Mouse (Mus musculus) cerebellum, adult 9-10 months (tissue): ENCODE measurements around the gene Whrn.

Experiments used
- DNase-seq: peaks from one replicate; pipeline ENCODE4 v3.0.0; 2022

Gene Whrn

DNA sequence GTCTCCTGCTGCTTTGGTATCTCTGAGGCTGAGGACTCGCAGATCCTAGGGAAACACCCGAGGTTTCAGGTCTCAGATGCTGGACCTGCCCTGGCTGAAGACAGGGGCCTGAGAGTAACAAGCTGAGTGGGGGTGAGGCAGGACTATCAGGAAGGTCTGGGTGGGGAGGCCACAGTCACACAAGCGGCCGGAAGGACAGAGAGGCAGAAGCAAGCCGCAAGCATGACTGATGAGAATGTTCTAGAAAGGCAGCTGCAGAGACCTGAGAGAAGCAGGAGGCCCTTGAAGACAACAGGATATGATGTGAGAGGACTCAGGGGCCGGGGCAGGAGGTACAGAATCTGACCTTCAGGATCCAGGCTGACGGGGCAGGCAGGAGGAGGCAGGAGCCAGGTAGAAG is 91.6 kb downstream of the Whrn start:
- DNase-seq = no peak

DNA sequence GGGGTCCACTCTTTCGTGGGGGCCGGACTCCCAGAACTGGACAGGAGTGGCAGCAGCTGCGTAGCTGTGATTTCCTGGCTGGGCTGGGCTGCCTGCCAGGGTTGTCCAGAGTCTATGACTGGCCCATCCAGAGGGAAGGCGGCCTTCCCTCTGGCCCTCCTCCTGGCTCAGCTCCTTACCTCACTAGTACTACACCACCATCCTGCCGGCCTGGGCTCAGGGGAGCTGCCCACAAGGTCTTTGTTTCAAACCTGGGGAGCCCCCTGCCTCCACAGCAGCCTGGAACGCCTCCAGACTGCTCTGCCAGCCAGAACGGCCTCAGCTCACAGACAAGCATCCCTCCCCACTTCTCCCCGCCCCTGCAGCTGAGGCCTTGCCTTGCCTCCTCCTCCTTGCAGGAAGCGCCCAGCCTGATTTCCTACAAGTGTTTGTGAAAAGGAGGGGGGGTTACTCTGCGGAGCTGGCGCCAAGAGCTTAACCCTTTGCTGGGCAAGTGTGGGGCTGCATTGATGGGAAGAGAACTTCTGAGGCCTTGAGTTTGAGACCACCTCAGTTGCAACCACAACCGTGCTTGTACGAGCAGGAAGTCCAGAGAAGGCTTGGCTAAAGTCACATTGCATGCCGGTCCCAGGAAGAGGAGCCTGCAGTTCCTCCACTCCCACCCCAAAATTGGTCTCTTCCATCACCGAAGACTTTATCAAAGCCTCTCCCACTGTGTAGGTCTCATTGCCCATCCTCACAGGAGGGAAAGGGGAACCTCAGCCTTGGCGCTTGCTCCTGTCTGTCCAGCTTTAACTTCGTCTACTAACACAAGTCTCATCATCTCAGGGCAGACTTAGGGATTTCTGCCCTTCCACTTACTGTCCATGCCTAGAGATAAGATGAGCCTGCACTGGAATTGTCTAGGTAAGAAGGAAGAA is 92.5 kb downstream of the Whrn start, which contains the start of gene Akna:
Gene Akna, minus strand, starts transcription at position 315 of the 920 bp plus-strand sequence.
- DNase-seq = no peak

DNA sequence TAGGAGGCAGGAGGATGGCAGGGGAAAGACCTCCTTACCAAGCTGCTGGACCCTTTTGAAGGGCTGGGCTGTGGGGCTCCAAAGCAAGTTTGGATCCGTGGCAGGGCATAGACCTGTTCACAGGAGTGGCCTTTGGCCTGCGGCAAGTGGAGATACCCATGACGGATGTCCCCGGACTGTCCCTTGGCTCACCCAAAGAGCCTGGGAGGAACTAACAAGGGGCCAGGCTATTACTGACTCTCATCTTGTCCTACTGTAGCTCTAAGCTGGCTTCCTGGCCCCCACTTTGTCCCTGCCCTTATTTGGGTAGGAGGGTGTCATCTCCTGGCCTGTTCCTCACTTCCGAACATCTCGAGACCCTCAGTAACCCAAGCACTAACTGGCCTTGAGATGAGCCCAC is 93.2 kb downstream of the Whrn start:
- DNase-seq = no peak

DNA sequence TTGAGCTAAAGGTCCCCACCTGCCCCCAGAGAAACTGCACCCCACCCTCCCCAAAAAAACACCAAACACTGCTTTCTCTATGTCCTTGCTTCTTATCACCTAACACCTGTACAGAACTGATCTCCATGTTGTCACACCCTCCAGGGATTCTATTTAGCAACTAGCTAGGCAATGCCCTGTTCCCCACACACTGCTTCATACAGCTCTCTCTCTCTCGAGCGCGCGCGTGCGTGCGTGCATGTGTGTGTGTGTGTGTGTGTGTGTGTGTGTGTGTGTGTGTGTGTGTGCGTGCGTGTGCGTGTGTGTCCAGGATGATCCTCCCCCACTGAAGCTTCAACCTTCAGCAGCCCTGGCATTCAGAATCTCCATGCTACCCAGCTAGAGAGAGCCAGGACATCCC is 93.7 kb downstream of the Whrn start:
- DNase-seq = no peak

GRCm38 (mm10) chr4:63401620-63402019 is 94.2 kb downstream of the Whrn start:
- DNase-seq = no peak

DNA sequence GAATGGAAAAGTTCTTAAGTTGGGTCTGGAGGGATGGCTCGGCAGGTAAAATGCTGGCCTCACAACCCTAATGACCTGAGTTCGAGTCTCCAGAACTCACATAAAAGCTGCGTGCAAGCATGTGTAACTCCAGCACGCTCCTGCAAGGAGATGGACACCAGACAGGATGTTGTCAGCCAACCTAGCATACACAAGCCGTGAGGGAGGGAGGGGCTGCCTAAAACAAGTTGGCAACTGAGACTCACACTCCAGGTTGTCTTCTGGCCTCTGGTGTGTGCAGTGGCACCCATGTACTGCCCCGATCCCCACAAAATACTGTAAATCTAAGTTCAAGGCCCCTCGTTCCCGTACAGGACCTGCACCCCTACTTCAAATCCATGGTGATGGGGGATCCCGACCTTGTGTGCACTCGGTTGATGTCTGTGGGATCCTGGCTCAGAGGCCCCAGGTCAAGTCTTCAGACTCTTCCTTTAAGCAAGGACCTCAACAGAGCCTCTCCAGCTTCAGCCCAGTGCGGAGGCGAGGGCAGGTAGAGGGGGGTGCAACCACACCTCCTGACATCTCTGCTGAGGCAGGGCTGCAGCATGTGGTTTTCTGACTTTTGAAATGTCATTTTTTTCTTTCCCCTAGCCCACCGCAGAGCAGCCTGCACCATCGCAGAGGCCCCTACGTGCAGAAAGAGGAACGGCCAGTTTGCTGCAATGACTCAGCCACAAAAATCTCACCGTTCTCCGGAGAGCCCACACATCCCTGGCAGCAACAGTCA is 95.1 kb downstream of the Whrn start:
- no peak for DNase-seq

GRCm38 (mm10) chr4:63399691-63400270 is 96.0 kb downstream of the Whrn start:
- DNase-seq = no peak

GRCm38 (mm10) chr4:63398854-63399609 is 96.8 kb downstream of the Whrn start:
- DNase-seq = no peak

DNA sequence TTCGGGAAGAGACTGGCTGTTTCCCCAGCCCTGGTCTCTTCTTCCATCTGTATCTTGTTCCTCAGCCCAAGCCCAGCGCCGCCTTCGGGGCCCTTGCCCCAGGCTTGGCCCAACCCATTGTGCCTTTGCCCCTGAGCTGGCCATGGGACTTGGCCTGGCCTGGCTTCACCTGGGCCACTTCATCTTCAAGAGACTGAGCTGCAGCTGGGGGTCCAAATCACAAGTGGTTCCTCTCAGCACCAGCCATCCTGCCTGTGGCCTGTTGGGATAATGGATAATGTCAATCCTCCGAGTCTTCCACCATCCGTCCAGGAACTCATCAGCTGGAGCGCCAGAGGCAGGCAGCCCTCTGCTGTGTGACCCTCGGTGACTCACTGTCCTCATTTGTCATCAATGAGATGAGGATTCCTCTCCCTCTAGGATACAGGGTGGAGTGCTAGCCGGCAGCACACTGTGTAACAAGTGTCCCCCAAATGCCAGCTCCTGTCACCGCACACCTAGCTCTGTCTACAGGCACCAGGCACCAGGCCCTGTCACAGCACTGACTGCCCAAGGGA is 97.7 kb downstream of the Whrn start:
- no peak for DNase-seq

DNA sequence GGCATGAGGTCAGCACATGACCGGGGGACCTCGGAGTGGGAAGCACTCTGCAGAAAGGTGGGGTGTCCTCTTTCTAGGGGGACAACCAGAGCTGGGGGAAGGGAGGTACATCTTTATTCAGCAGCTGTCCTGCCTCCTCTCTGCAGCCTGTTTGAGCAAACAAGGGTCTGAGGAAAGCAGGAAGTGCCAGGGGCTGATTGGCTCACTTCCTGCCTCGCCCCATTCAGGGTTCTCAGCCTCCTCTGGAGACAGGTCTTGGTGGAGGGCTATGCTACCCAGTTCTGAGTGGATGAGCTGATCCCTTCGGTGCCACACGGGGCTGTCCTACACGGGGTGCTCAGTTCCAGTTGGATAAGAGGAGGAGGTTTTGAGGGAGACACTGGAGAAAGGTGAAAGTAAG is 104.5 kb downstream of the Whrn start:
- DNase-seq = no peak

DNA sequence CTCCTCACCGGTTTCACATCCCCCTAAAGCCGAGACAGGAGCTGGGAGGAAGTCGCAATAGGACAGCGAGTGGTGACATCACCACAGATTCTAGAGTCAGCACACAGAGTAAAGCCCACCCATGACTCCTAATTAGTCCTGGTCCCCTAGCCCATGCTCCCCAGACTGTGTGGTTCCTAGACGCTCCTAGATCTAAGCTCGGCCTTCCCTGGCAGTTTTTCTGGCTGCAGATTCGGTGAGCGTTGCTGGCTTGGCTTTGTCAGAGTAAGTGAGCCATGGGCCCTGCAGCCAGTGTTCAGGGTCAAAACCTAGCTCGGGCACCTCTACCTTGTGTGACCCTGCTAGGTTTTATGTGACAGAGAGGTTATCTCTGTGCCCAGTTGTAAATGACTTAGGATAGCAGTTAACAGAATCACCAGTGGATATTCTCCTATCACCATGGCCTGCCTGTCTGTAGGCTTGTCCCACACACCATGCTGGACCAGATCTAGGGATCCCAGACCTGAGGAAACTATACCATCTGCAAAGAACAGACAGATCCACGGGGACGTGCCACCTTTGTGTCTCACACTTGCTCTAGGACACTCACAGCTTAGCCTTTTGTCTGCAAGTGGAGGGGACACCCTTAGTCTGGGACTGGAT is 105.8 kb downstream of the Whrn start:
- no peak for DNase-seq

DNA sequence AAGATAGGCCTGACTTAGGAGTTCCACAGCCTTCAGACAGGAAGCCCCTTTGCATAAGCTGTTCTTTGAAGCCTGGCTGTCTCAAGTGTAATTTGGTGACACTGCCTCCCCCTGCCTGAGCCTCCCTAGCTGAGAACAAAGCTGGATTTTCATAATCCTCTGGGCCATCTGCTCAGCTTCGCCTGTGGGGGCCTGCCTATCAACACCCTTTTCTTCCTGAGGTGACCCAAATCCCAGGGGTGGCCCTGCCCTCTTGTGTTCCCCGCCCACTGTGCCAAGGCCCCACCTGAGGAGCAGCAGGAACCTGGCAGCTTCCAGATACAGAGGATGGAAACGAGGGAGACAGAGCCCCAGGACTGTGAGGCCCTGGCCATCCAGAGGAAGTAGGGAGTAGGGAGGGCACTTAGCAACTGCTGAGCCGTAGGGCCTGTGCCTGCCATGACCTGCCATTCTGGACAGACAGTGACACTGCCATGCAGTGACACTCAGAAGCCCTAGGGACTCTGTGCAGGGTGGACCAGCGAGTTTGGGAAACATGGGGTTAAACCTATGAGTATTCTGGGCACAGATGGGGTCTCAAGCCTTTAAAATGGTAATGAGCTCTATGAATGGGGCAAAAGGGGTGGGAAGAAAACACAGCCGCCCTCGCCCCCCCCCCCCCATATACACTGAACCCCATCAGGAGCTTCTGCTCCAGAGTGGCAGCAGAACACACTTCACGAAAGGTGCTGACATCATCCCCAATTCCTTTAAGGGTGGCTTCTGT is 106.5 kb downstream of the Whrn start:
- no peak for DNase-seq

GRCm38 (mm10) chr4:63388029-63388428 is 107.8 kb downstream of the Whrn start:
- no peak for DNase-seq

DNA sequence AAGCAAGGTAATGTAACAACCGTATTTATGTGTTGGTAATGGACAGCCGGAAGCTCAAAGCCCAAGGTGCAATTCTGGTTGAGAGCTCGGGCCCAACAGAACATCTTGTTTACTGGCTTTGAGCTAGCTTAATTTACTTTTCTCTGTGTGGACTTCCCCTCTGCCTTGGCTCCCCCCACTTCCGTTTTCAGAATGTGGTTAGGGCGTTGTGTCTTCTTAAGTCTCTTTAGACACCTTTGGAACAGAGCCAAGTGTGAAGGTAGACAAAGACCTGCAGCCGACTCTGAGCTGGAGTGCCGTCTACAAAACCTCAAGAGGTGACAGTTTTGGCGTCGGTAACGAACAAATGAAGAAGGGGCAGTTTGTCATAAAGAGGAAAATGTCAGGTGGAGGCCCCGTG is 110.0 kb downstream of the Whrn start:
- no peak for DNase-seq

DNA sequence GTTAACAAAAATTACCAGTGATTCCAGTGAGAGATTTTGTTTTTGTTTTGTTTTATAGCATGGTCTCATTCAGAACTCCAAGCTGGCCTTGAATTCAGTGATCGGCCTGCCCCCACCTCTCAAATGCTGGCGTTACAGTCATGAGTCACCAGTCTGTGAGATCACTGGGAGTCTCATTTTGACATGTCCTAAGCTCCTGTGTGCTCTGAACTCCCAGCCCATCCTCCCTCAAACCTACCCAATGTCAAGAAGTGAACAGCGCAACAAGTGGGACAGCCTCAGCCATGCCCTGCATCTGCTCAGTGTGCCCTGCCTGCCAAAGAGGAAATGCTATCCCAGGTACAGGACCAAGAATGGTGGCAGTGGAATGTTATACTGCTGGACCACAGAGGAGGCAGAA is 110.5 kb downstream of the Whrn start:
- no peak for DNase-seq

DNA sequence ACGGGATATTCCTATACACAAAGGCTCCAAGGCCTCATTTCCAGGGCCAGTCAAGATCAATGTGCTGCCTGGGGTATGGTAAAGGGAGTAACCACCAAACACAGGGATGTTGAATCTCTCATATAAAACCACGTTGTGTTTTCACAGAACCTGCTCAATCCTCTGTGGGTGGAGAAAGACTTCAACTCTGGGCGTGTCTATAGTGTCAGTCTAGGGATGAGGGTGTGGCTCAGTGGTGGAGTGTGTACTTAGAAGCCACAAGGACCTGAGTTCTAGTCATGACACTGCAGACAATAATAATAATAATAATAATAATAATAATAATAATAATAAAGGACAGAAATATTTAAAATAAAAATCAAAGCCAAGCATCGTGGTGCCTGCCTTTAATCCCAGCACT is 111.5 kb downstream of the Whrn start:
- no peak for DNase-seq

DNA sequence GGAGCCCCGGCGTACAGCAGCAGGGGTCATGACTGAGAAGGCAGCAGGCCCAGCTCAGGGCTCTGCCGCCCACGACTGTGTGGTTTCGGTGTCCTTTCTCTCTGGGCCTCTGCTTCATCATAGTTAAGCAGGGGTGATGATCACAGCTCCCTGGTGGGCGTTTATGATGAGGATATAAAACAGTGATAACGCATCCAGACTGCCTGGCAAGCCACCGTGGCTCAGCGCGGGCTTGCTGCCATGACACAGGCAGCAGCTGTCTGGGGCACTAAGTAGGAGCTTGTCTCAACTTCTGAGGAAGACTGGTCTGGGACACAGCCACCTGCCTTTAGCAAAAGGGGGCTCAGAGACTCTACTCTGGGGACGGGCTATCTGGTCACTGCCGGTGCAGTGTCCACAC is 112.3 kb downstream of the Whrn start:
- no peak for DNase-seq

DNA sequence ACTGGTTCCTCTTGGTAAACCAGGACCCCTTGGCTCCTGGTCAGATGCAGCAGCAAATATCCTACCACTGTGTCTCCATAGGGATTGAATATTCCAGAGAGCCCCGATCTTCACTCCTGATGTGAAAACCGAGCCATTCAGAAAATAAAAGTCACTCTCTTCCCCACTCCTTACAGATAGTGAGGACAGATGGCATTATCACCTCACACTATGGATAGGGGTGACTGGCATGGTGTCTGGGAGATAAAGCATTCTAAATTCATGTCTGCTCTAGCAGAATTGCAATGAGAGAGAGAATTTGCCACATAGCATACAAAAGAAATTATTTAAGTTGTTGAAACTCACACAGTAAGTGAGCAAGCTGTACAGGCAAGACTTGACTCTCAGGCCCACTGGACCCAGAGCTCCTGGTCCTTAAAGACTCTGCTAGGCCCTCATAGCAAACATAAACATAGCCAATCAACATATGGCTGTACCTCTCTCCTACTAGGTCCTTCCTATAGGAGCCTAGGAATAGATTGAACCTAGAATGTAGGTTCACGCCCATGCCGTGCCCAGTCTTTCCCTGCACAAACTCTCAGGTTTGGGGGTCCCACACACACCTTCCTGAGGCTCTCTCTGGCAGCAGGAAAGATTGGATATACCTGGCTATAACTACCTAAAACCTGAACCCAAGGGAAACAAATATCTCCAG is 113.0 kb downstream of the Whrn start:
- no peak for DNase-seq

DNA sequence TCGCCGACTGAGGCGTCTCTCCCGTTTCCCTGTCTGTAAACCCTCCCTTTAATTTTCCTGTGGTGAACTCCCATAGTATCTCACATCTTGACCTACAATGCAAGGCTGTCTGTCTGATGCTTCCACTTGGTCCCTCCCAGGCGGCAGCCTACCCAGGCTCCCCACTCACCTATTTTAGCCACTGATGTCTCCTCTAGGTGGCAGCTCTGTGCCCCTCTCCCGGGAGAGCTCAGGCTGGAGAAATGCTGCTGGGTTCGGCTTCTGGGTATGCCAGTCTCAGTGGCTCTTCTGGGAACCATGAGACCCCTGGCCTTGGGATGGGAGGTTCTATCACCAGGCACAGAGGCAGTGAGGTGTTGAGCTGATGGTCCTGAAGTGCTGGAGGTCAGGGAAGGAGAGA is 118.3 kb downstream of the Whrn start:
- DNase-seq = no peak

DNA sequence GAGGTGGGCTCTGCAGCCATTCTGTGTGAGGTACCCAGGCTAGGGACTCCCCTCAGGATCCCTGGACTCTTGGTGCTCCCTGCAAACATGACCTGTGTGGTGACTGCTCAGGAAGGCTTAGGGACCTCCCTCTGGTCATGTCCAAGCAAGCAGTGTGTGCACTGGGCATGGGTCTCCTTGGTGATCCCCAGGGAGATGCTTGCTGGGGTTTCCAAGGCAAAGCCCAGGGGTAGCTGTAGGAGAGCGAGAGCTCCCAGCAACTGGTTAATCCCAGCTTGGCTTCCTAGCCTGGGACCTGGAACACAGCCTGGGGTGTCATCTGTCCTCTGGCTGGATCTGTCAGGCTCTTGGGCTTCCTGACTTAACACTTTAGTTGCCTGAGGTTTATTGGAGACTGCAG is 120.4 kb downstream of the Whrn start:
- DNase-seq = no peak

DNA sequence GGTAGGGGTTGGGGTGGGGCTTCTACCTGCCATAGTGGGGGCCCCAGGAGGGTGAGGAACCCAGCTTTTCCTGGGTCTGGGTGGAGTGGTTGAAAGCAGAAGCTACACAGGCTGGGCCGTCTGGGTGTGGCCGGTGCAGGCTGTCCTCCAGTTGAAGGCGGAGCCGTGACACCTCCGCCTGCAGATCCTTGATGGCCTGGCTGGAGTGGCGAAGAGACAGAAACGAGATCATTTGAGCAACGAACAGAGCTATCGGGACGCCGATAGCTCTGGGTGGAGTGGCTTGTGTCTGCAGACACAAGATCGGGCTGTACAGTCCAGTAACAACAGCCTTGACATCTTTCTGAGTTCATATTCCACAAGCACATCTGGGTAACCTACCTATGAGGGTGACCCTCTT is 121.5 kb downstream of the Whrn start:
- DNase-seq = no peak
